Mouse (Mus musculus) MEL (cell line): Measurements from ENCODE around the gene Itpk1.

Source experiments
- BHLHE40 ChIP-seq: IDR thresholded peaks from 2 replicates; pipeline ENCODE4 v1.6.1; 2012; ENCODE audit warnings: low read depth, mild to moderate bottlenecking, inconsistent platforms, low read length, improper control_type of control experiment, borderline replicate concordance
- CTCF ChIP-seq, 3 experiments: IDR thresholded peaks in 2 of 3; conservative IDR thresholded peaks in 1 of 3; 2 replicates each; pipeline ENCODE4 v1.5.1; 2011 to 2012; ENCODE audit warnings: low read length in 3 of 3, low read depth in 2 of 3, mild to moderate bottlenecking in 2 of 3, improper control_type of control experiment in 1 of 3, inconsistent platforms in 1 of 3, mixed read lengths in 1 of 3, moderate library complexity in 1 of 3; ENCODE audit not compliant: control insufficient read depth in 1 of 3, insufficient read depth in 1 of 3, poor library complexity in 1 of 3, severe bottlenecking in 1 of 3
- GABPA ChIP-seq: IDR thresholded peaks from 2 replicates; pipeline ENCODE4 v1.6.1; 2012; ENCODE audit warnings: low read depth, mild to moderate bottlenecking, inconsistent platforms, low read length, improper control_type of control experiment, moderate library complexity
- HCFC1 ChIP-seq: IDR thresholded peaks from 2 replicates; pipeline ENCODE4 v1.6.1; 2012; ENCODE audit warnings: low read depth, mild to moderate bottlenecking, inconsistent platforms, low read length, improper control_type of control experiment, moderate library complexity
- NRF1 ChIP-seq: IDR thresholded peaks from 2 replicates; pipeline ENCODE4 v1.6.1; 2014; ENCODE audit warnings: low read depth, mild to moderate bottlenecking, inconsistent platforms, low read length, improper control_type of control experiment, moderate library complexity; ENCODE audit not compliant: poor library complexity, insufficient read depth, severe bottlenecking
- POLR2A ChIP-seq, 2 experiments: IDR thresholded peaks; 2 replicates each; pipeline ENCODE4 v1.6.1; 2011 to 2012; ENCODE audit warnings: low read length in 2 of 2, mild to moderate bottlenecking in 2 of 2, control low read depth in 1 of 2, improper control_type of control experiment in 1 of 2, low read depth in 1 of 2, moderate library complexity in 1 of 2; ENCODE audit not compliant: control insufficient read depth in 1 of 2, insufficient read depth in 1 of 2, poor library complexity in 1 of 2
- RAD21 ChIP-seq: IDR thresholded peaks from 2 replicates; pipeline ENCODE4 v1.6.1; 2011; ENCODE audit warnings: mild to moderate bottlenecking, low read depth, low read length, improper control_type of control experiment
- RCOR1 ChIP-seq: IDR thresholded peaks from 2 replicates; pipeline ENCODE4 v1.6.1; 2012; ENCODE audit warnings: low read depth, mild to moderate bottlenecking, inconsistent platforms, low read length, improper control_type of control experiment
- USF2 ChIP-seq, 2 experiments: IDR thresholded peaks; 2 replicates each; pipeline ENCODE4 v1.6.1; 2011 to 2012; ENCODE audit warnings: improper control_type of control experiment in 2 of 2, low read length in 2 of 2, borderline replicate concordance in 1 of 2, inconsistent platforms in 1 of 2, low read depth in 1 of 2, mild to moderate bottlenecking in 1 of 2; ENCODE audit not compliant: insufficient read depth in 1 of 2

GRCm38 (mm10) chr12:102699156-102699555 is 5.6 kb downstream of the Itpk1 start:
- TF ChIP-seq CTCF (IDR thresholded peaks at IDR 0.05 in 2 of 3, conservative IDR thresholded peaks at IDR 0.05 in 1 of 3; ENCODE audit: control insufficient read depth in 1 of 3, insufficient read depth in 1 of 3, low read depth in 2 of 3, low read length in 3 of 3, poor library complexity in 1 of 3, severe bottlenecking in 1 of 3) (no peak), POLR2A (IDR thresholded peaks at IDR 0.05; ENCODE audit: control insufficient read depth in 1 of 2, insufficient read depth in 1 of 2, low read depth in 1 of 2, low read length in 2 of 2, poor library complexity in 1 of 2) (no peak), USF2 (IDR thresholded peaks at IDR 0.05; ENCODE audit: borderline replicate concordance in 1 of 2, insufficient read depth in 1 of 2, low read depth in 1 of 2, low read length in 2 of 2) (no peak), GABPA (no peak), HCFC1 (no peak), NRF1 (no peak), RAD21 (no peak), BHLHE40 (no peak), RCOR1 (no peak)
